Comparison of ENCODE assay signal across 27 mouse cellular contexts in the genomic region with DNA sequence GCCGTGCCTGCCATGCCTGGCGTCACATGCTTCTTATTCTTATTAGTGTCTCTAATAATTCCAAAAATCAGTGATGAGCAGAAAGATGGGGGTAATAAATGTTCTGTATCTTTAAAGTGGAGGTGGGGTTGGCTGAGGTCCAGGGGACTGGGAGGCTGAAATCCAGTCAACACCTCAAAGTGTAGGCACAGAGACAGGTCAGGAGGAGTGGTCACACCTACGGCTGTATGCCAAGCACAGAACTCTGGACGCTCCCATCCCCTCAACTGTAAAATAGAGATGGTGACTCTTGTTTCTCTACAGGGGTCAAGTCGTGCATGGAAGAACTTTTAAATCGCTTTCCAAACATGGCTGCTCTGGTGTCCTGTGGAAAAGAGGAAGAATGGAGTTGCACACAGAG.
"Had no signal": no experiment of that assay in that cellular context is flagged by ENCODE, and none has a peak within 500 bp of the region (broad histone marks: within the 10 kb centered on the region; RNA-seq: fewer than 3 reads in every experiment).

No protein-coding gene starts in this region.

- H3K27me3 ChIP-seq: embryonic facial prominence, embryonic 12.5 days; embryonic facial prominence, embryonic 13.5 days; embryonic facial prominence, embryonic 15.5 days; forebrain, embryonic 12.5 days; forebrain, embryonic 13.5 days; forebrain, embryonic 15.5 days had no signal

- H3K4me2 ChIP-seq: embryonic facial prominence, embryonic 12.5 days; embryonic facial prominence, embryonic 13.5 days; embryonic facial prominence, embryonic 15.5 days; forebrain, embryonic 12.5 days; forebrain, embryonic 13.5 days; forebrain, embryonic 15.5 days had no signal

- H3K9ac ChIP-seq: embryonic facial prominence, embryonic 12.5 days; embryonic facial prominence, embryonic 13.5 days; embryonic facial prominence, embryonic 15.5 days; forebrain, embryonic 12.5 days; forebrain, embryonic 13.5 days; forebrain, embryonic 15.5 days; forebrain, postnatal 0 days had no signal

- H3K27ac ChIP-seq: embryonic facial prominence, embryonic 10.5 days; embryonic facial prominence, embryonic 12.5 days; embryonic facial prominence, embryonic 13.5 days; embryonic facial prominence, embryonic 15.5 days; forebrain, embryonic 10.5 days; forebrain, embryonic 12.5 days; forebrain, embryonic 13.5 days; forebrain, embryonic 15.5 days; gastrocnemius, adult 2 months; heart, adult 2 months had no signal

- H3K9me3 ChIP-seq: embryonic facial prominence, embryonic 10.5 days; embryonic facial prominence, embryonic 12.5 days; embryonic facial prominence, embryonic 13.5 days; embryonic facial prominence, embryonic 15.5 days; forebrain, embryonic 10.5 days; forebrain, embryonic 12.5 days; forebrain, embryonic 13.5 days; forebrain, embryonic 15.5 days had no signal

- H3K4me3 ChIP-seq: embryonic facial prominence, embryonic 10.5 days; embryonic facial prominence, embryonic 12.5 days; embryonic facial prominence, embryonic 13.5 days; embryonic facial prominence, embryonic 15.5 days; erythroblast, embryonic 14.5 days; forebrain, embryonic 10.5 days; forebrain, embryonic 12.5 days; forebrain, embryonic 13.5 days; forebrain, embryonic 15.5 days; gastrocnemius, adult 2 months; heart, adult 2 months had no signal

- H3K4me1 ChIP-seq: embryonic facial prominence, embryonic 10.5 days; embryonic facial prominence, embryonic 12.5 days; embryonic facial prominence, embryonic 15.5 days; forebrain, embryonic 10.5 days; forebrain, embryonic 12.5 days; forebrain, embryonic 13.5 days; forebrain, embryonic 15.5 days had no signal

- ATAC-seq: forebrain, embryonic 13.5 days; forebrain, embryonic 14.5 days; forebrain, embryonic 15.5 days; forebrain, embryonic 16.5 days; forebrain, postnatal 0 days had no signal

- DNase-seq: cerebellum, adult 2 months; cerebellum, adult 8-10 months; cerebellum, adult 9-10 months; cerebellum, adult 9-11 months; cerebellum, postnatal 10 days; cerebellum, postnatal 14 days; cerebellum, postnatal 25 days; cerebellum, postnatal 36 days; embryo, embryonic 11 days; forebrain, postnatal 0 days; gastrocnemius, adult 2 months; gastrocnemius, postnatal 10 days; gastrocnemius, postnatal 14 days; gastrocnemius, postnatal 25 days; gastrocnemius, postnatal 36 days; heart, adult 2 months had no signal

- H3K36me3 ChIP-seq: embryonic facial prominence, embryonic 10.5 days; embryonic facial prominence, embryonic 12.5 days; embryonic facial prominence, embryonic 13.5 days; embryonic facial prominence, embryonic 15.5 days; forebrain, embryonic 10.5 days; forebrain, embryonic 12.5 days; forebrain, embryonic 15.5 days had no signal
